ENCODE assay signal across 8 mouse cellular contexts in the genomic region with DNA sequence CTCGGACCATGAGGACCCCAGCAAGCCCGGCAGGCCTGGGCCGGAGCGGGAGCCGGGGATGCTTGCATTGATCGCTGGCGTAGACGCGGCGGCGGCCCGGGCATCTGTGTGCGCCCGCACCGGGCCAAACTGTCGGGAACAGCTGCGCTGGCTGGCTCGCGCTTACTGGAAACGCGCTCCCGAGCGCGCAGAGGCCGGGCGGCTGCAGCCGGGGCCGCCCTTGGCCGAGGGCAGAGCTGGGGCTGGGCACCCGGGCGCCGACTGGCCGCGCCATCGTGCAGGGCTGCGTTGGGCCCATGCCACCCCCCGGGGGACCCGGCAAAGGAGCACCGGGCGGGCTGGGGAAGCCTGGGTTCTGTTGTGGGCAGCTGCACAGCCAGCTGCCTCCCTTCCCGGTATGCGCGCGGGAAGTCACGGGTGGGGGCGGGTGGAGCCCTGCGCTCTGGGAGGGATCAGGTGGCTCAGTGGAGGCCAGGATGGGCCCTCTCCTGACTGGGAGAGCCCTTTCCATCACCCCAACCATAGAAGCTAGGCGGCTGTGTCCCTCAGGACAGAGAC. TPM values are rescaled to one million over a fixed set of nuclear protein-coding genes. Genes with fewer than 3 reads are reported as not detected.
DNase-seq lines count a peak whose midpoint lies in the region; ATAC-seq and TF ChIP-seq lines count a peak whose summit lies in the region.

No protein-coding gene starts in this region.

- no peak for TF ChIP-seq POLR2A in cortical plate, adult 2 months (IDR thresholded peaks at IDR 0.05; ENCODE audit: extremely low read depth, insufficient read depth, low read length)

- no peak for TF ChIP-seq CTCF in cortical plate, adult 2 months (IDR thresholded peaks at IDR 0.05; ENCODE audit: extremely low read depth, insufficient read depth, low read length)
- TF ChIP-seq CTCF in layer of hippocampus, adult 2 months (conservative IDR thresholded peaks at IDR 0.05) = no peak

- peaks cover 11% of the 10 kb centered on the region for H3K27me3 ChIP-seq in lung, embryonic 16.5 days (ENCODE audit: control insufficient read depth, insufficient read depth, low read depth, low read length)

- peak; percentile 41 for ATAC-seq in granulocyte monocyte progenitor cell, adult 5-6 weeks (replicated peaks; ENCODE audit: poor library complexity, severe bottlenecking)
- ATAC-seq in lung, embryonic 16.5 days (ENCODE audit: low read depth) = peak; percentile 53

- peak; percentile 71 for DNase-seq in kidney, postnatal 10 days
- no peak for DNase-seq in kidney, postnatal 25 days
- peak in 1 of 2 experiments; percentile 30 for DNase-seq in layer of hippocampus, adult 2 months (ENCODE audit: low spot score in 2 of 2)
- peak; percentile 25 to 57 for DNase-seq in right cerebral cortex, adult 2 months (ENCODE audit: low spot score in 2 of 2)
- no peak for DNase-seq in adipocyte (ENCODE audit: low spot score)

- no peaks in the 10 kb centered on the region for H3K36me3 ChIP-seq in lung, embryonic 16.5 days (ENCODE audit: control insufficient read depth, insufficient read depth, low read length)

- no peak overlapping the region for H3K27ac ChIP-seq in cortical plate, adult 2 months (ENCODE audit: insufficient read depth, low read length)
- H3K27ac ChIP-seq in layer of hippocampus, adult 2 months = no peak overlapping the region; the same call in 1 of the 2 replicates
- no peak overlapping the region for H3K27ac ChIP-seq in lung, embryonic 16.5 days (ENCODE audit: low read length)

- WGBS in lung, embryonic 16.5 days = 3% methylated on average over 47 of the region's 48 CpGs

- peaks cover 4% of the 10 kb centered on the region for H3K4me1 ChIP-seq in cortical plate, adult 2 months (ENCODE audit: control insufficient read depth, insufficient read depth, low read length)
- H3K4me1 ChIP-seq in lung, embryonic 16.5 days (replicated peaks; ENCODE audit: control insufficient read depth, insufficient read depth, low read length) = peaks cover 36% of the 10 kb centered on the region

- peak overlapping the region; percentile 70 for H3K9ac ChIP-seq in lung, embryonic 16.5 days (ENCODE audit: low read length)

- peak overlapping the region; percentile 5; the same call in 1 of the 2 replicates for H3K4me3 ChIP-seq in cortical plate, adult 2 months (ENCODE audit: insufficient read depth, low read length)
- peak overlapping the region; percentile 14; the same call in 1 of the 2 replicates for H3K4me3 ChIP-seq in layer of hippocampus, adult 2 months
- peak overlapping the region; percentile 48 for H3K4me3 ChIP-seq in lung, embryonic 16.5 days (ENCODE audit: low read length)

- H3K4me2 ChIP-seq in lung, embryonic 16.5 days (ENCODE audit: low read depth, low read length) = peak overlapping the region; percentile 88

- H3K9me3 ChIP-seq in lung, embryonic 16.5 days (ENCODE audit: control insufficient read depth, low read length) = no peaks in the 10 kb centered on the region

RNA-seq across cellular contexts. Expression of gene Socs3, which starts 39.0 kb away (rescaled TPM):
- 5.0 TPM in 2 replicates for polyA plus RNA-seq in cortical plate, adult 2 months (2012; rRNA removed)
- 0.41 TPM in 1 of 2 replicates, not detected in the other for total RNA-seq in granulocyte monocyte progenitor cell, adult 5-6 weeks (2014; fragmentation: Nextera tagmentation)
- total RNA-seq in granulocyte monocyte progenitor cell, adult 5-6 weeks (2017) = 2.0 and 2.2 TPM in 2 replicates
- 1 to 10 TPM in 1 of 2 experiments, under 1 TPM in 1; 0.92 to 1.3 TPM for total RNA-seq in layer of hippocampus, adult 2 months (2021)
- polyA plus RNA-seq in lung, embryonic 16.5 days (2015; fragmentation: Nextera tagmentation; extraction: Ambion mirVana) = 12.5 and 13.2 TPM in 2 replicates

RNA-seq across cellular contexts. Expression of gene Pgs1, which starts 55.2 kb away (rescaled TPM):
- polyA plus RNA-seq in cortical plate, adult 2 months (2012; rRNA removed) = 81.6 and 86.6 TPM in 2 replicates
- 43.1 and 44.5 TPM in 2 replicates for total RNA-seq in granulocyte monocyte progenitor cell, adult 5-6 weeks (2014; fragmentation: Nextera tagmentation)
- total RNA-seq in granulocyte monocyte progenitor cell, adult 5-6 weeks (2017) = 18.8 and 23.3 TPM in 2 replicates
- total RNA-seq in layer of hippocampus, adult 2 months (2021) = 10 to 100 TPM; 76.2 to 81.3 TPM
- 41.8 and 44.8 TPM in 2 replicates for polyA plus RNA-seq in lung, embryonic 16.5 days (2015; fragmentation: Nextera tagmentation; extraction: Ambion mirVana)

RNA-seq across cellular contexts. Expression of gene Tha1, which starts 57.6 kb away (rescaled TPM):
- polyA plus RNA-seq in cortical plate, adult 2 months (2012; rRNA removed) = 9.0 and 11.5 TPM in 2 replicates
- total RNA-seq in granulocyte monocyte progenitor cell, adult 5-6 weeks (2014; fragmentation: Nextera tagmentation) = 1.2 and 6.5 TPM in 2 replicates
- 0.10 and 2.9 TPM in 2 replicates for total RNA-seq in granulocyte monocyte progenitor cell, adult 5-6 weeks (2017)
- total RNA-seq in layer of hippocampus, adult 2 months (2021) = 1 to 10 TPM; 4.7 to 5.3 TPM
- polyA plus RNA-seq in lung, embryonic 16.5 days (2015; fragmentation: Nextera tagmentation; extraction: Ambion mirVana) = 4.6 and 5.0 TPM in 2 replicates

Comparison
In these comparisons a context has a peak if more than half of its experiments do, and no peak if none do; other contexts are left out.
1. DNase-seq: peak in kidney, postnatal 10 days (single experiment) and right cerebral cortex, adult 2 months (2 of 2); none in kidney, postnatal 25 days (0 of 2) and adipocyte (single experiment).
2. Peak in every context shown above with its lines, with median percentiles within 50 percentile points of each other: H3K4me3 ChIP-seq.